Mouse (Mus musculus) megakaryocyte, embryonic 14.5 days (primary cell): Measurements from ENCODE around the gene Gm10320.

ENCODE experiments used
- FLI1 ChIP-seq: IDR thresholded peaks from 2 replicates; pipeline ENCODE4 v1.6.1; 2012; ENCODE audit warnings: low read length, inconsistent platforms, mixed read lengths
- GATA1 ChIP-seq: IDR thresholded peaks from 3 replicates; pipeline ENCODE4 v1.6.1; 2012; ENCODE audit warnings: mixed read lengths, low read length, inconsistent platforms, borderline replicate concordance

DNA sequence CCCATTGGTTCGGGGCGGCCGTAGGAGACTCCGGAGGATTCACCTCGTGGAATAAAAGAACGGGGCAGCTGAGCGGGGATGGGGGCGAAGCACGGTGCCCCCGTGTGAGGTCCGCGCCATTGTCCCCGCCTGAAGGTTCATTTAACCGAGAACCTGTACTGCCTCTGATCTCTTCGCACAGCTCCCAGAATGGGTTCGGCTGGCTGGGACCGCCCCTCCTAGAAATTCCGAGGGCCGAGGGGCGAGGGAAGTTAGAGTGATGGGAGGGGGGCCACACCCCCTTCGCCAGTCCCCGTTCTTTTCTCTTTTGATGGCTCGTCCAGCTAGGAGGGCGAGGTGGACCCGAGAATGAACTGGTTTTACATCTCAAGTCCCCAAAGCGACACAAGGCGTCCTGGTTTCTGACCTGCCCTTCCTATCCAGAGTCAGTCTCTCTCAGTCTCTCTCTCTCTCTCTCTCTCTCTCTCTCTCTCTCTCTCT lies 12.4 kb upstream of the Gm10320 start:
- TF ChIP-seq GATA1 (no peak), FLI1 (no peak)
